Mouse (Mus musculus) layer of hippocampus, postnatal 10 days (tissue): ENCODE data around the gene Sebox. TPM values are rescaled to one million over a fixed set of nuclear protein-coding genes. Genes with fewer than 3 reads are reported as not detected.

Experiments
- DNase-seq, 2 experiments: peaks; one replicate each; pipeline ENCODE4 v3.0.0; 2021; ENCODE audit warnings: low spot score in 2 of 2
- total RNA-seq, 2 experiments: library from RNA; stranded (reverse); gene quantifications; 2 replicates each; pipeline ENCODE4 v1.2.3; 2021

Gene Sebox
- total RNA-seq, 2 experiments from 2014 or later, result 2.4 to 3.1 TPM

DNA sequence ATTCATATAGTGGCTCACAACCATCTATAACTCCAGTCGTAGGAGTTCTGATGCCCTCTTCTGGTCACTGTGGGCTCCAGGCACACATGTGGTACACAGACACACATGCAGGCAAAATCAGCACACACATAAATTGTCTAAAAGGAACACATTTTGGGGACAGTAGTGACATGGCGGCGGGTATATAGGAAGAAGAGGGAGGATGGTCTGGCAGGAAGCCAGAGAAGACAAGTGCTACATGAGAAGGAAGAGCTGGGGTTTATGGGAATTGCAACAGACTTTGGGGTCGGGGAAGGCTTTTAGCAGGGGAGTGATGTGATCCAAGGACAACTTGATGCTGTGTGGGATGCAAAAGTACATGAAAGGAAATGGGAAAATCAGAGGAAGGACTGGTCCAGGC is 31.3 kb downstream of the Sebox start:
- DNase-seq, result no peak

DNA sequence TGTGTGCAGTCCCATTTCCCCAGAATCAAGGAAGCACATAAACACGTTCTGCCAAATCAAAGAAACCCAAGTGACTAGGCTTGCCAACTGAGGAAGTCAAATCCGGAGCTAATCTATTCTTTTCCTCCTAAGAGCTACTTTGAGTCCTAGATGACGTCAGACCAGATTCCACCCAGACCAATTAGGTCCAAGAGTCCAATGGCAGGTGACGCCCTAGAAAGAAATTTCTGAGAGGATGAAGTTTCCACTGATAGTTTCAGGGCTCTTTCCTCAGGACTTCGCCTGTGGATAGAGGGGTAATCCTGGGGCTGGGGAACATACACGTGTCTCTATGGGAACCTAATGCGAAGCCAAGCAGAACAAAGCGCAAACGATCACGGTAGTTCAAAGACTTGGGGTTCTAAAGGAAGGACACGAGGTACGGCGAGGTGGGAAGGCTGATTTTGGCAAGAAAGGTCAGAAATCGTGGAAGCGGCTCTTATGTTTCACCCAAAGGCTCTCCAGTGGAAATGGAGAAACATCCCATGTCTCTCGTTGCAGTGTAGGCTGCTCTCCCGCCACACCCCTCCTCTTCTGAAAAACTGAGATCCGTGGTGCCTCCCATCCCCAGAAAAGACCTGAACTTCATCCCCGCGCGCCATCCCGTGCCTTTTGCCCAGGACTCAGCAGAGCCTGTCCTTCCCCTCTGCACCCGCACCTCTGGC is 32.3 kb downstream of the Sebox start:
- DNase-seq, result no peak

DNA sequence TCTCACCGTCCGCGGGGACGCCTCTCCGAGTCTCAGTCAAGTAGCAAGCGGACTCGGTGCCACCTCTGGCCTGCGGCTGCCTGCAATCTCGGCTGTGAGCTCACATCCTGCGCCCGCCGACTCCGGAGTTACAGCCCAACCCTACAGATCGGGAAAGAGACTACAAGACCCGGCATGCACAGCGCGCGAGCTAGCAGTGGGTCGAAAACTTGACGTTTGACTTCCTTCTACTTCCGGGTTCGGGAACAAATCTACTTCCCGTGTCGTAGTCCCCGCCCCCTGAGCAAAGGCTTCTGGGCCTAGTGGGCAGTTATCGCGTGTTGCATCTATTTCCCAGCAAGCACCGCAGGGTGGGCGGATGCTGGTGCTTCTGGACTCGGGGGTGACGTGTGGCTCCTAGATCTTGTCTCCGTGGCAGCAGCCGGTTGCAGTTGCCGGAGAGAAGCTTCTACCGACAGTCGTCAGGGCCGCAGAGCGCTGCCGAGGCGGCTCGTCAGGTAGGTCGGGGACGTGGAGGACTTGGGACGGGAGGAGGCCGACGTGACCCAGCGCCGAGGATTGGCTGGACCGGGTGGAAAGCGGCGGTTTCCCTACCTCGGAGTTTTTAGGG is 32.9 kb downstream of the Sebox start, which contains the start of the genes Tnfaip1 and Ift20:
Gene Tnfaip1 (minus strand): TSS at position 253 of the 610 bp plus-strand sequence.
Gene Ift20 (plus strand): TSS at position 282 of the 610 bp plus-strand sequence.
- peak; percentile 95 to 96 for DNase-seq

DNA sequence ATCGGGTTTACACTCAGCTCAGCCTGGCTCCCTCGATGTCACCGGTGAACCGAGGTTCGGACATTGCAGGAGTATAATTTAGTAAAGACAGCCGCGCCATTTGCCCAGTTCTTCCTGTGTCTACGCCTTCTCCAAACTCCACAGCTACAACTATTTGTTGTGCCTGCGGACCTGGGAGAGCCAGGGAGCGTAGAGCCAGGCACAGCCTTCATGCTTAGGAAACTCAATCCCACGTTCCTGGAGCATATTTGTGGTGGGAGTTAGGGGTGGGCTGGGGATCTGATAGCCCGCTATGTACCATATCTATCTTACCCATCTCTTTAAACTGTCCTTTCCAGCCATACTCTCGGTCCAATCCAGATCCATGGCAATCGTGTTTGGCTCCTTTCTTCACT is 33.4 kb downstream of the Sebox start:
- no peak for DNase-seq

DNA sequence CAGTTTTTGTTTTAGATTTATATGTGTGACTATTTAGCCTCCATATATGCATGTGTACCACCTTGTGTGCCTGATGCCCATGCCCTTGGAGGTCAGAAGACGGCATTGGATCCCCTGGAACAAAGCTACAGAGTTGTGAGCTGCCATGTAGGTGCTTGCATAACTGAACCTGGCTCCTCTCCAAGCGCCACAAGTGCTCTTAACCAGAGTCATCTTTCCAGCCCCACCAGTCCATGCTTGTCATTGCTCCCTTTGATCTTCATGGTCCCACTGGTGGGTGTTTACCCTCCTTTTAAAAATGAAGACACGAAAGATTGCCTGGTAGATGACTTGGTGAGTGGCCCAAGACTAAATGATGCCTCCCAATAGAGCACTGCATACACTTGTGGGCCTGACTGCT is 37.1 kb downstream of the Sebox start:
- no peak for DNase-seq

DNA sequence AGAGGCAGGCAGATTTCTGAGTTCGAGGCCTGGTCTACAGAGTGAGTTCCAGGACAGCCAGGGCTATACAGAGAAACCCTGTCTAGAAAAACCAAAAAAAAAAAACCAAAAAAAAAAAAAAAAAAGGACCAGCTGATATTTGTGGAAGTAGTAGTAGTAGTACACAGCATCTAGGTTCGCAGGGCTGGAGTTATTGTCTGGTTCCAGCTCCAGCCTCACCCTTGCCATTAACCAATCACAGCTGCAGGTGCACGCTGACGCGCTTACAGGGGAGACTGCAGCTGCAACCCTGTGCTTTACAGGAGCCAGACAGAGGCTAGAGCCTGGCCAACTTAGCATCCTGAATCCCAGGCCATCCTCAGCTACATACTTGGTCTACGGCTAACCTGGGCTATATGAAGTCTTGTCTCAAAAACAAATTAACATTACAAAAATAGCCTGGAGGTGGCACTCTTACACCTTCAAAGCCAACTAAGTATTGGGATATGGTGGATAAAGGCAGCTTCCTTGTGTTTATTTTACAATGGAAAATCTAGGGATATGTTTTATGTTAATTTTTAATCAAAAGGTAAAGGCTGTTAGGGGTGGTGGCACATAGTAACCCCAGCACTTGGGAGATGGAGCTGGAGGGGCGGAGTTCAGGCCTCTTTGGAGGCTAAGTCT is 41.3 kb downstream of the Sebox start:
- DNase-seq, result no peak

DNA sequence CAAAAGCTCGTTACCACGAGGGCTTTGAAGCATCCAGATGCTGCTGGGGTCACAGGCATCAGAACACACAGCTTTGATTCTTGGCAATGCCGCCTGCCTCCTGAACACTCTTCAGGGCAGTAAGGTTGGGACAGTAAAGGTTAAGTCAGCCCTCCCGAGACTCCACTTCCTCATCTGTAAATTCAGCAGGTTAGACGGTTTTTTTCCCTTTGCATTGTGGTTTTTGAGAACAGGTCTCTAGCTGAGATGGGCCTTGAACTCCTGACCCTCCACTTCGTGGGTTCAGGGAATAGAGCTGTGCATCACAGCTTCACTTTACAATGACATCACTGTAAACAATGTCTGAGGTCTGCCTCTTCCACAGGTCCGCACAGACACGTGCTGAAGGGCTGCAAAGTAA is 41.9 kb downstream of the Sebox start:
- no peak for DNase-seq

DNA sequence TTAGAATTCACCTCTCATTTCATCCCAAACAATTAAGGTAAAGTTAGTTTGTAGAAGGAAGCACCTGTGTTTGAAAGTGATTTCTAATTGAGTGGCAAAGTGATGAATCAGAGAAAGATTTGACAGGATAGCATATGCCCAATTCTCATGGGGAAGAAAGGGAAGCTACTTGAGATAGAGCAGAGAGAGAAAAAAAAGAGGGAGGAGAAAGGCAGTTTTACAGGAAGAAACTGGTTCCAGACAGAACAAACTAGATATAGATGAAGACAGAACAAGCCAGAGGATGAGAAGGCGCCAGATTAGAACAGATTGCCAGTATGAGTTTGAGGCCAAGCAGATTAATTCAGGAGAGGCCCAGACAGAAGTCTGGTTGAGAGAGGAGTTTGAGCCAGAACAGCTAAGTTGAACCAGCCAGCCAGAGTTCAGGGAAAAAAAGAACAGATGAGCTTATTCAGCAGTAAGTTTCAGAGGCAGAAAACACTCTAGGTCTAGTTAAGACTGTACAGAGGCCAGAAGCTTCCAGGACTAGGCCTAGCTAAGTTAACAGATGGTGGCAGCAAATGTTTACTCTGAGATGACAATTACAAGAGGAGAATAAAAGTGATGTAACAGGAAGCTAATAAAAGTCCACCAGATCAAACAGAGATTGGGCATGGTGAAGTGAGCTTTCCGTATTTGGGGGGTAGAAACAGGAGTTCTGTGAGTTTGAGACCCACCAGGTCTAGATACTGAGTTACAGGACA is 44.6 kb downstream of the Sebox start:
- DNase-seq, result no peak

DNA sequence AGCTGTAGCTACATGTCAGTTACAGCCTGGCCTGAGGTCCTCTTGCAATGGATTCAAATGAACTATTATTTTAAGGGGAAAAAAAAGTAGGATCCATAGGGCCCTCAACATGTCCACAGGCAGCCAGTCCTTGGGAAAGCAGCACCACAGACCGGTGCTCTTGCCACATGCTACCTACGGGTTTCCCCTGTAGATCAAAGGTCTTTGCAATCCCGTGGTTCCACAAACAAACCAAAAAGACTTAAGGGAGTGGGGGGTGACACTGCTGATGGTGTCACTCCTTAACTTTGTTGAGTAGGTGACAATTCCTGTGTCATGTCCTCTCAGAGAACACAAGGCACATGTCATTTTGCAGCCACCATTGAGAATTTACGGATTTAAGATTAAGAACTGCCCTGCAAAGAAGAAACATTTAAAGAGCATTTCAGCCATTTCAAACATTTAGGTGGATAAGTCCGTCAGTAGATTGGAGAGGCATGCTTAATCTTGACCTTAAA is 46.3 kb downstream of the Sebox start:
- DNase-seq, result no peak

DNA sequence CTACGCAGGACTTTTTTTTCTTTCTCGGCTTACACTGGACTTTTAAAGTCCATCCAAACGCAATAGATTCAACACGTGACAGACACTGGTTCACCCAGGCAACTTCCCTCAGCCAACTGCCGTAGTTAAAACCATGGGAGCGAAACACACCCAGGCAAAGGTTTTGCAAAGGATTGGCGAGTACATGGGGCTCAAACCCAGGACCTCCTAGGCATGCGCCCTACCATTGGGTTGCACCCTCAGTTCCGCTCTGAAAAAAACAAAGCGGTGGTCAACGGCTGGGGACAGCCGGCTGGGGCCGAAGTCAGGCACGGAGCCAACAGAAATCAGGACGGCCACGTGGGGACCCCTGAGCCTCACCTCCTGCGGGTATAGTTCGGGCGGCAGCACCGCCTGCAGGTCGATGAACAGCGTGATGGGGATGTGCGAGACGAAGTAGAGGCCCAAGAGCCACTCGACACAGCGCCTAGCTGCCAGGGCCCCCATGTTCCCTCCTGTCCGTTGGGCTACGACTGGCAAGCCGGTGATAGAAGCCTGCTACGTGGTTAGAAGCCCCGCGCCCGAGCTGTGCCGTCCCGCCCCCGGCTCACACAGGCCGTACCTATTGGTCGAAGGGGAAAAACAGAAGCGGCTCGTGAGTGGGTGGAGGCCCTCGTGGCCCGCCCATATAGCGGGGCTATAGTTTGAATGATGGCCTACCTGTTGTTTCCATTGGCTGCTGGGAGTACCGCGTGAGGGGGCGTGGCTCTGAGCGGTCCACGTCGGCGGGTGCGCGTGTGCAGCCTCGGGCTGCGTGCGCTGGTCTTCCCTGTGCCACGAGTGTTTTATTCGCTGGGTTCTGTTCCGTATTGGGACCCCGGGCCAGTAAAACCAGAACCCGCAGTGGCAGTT is 47.2 kb downstream of the Sebox start, which contains the start of gene Tmem97:
Gene Tmem97 (minus strand): TSS at position 610 of the 891 bp plus-strand sequence.
- DNase-seq, result peak; percentile 90 to 93

DNA sequence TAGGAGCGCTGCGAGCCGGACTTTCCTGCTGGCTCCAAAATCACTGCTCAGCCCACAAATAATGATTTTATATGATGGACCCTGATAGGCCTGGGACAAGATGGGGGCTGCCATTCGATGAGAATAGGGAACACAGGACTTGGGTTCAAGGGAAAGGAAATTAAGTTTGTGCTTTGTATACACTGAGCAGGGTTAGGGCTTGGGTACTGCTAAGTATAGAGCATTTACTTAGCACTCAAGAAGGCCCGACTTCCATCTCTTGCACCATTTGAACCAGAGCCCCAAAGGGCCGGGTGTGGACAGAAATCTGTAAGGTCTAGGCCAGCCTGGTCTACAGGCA is 47.8 kb downstream of the Sebox start:
- DNase-seq, result no peak

Other genes with a start within 250 kb of the Sebox start
- gene 2610507B11Rik, start 241.7 kb upstream of the Sebox start, total RNA-seq, result 100 to 1,000 TPM; 174 to 188 TPM
- 1 to 10 TPM in 1 of 2 experiments, under 1 TPM in 1; 0.47 to 1.8 TPM for gene BC030499, start 212.6 kb upstream of the Sebox start, total RNA-seq
- gene Spag5, start 201.9 kb upstream of the Sebox start, total RNA-seq, result 1 to 10 TPM; 6.5 to 7.1 TPM
- gene Aldoc, start 180.5 kb upstream of the Sebox start, total RNA-seq, result 100 to 1,000 TPM; 396 to 461 TPM
- 10 to 100 TPM; 75.0 to 75.9 TPM for gene Pigs, start 175.0 kb upstream of the Sebox start, total RNA-seq
- gene Unc119, start 160.0 kb upstream of the Sebox start, total RNA-seq, result 10 to 100 TPM; 37.6 to 39.0 TPM
- not detected for gene Foxn1, start 116.9 kb upstream of the Sebox start, total RNA-seq
- gene Slc13a2, start 81.2 kb upstream of the Sebox start, total RNA-seq, result not detected
- gene Slc46a1, start 37.8 kb upstream of the Sebox start, total RNA-seq, result 10 to 100 TPM; 10.7 to 13.0 TPM
- 10 to 100 TPM; 55.9 to 59.0 TPM for gene Sarm1, start 5.7 kb upstream of the Sebox start, total RNA-seq
- gene Vtn, start 4.4 kb upstream of the Sebox start, total RNA-seq, result 10 to 100 TPM; 65.7 to 66.3 TPM
- gene Tmem199, start 8.7 kb downstream of the Sebox start, total RNA-seq, result 10 to 100 TPM; 34.2 to 40.6 TPM
- 100 to 1,000 TPM; 116 to 126 TPM for gene Poldip2, start 8.7 kb downstream of the Sebox start, total RNA-seq
- gene Tnfaip1, start 32.9 kb downstream of the Sebox start, total RNA-seq, result 10 to 100 TPM; 46.3 to 47.5 TPM
- gene Ift20, start 32.9 kb downstream of the Sebox start, total RNA-seq, result 10 to 100 TPM; 74.0 to 76.6 TPM
- 10 to 100 TPM; 21.7 to 22.8 TPM for gene Tmem97, start 47.3 kb downstream of the Sebox start, total RNA-seq
- 10 to 100 TPM; 36.9 to 41.9 TPM for gene Nlk, start 193.9 kb downstream of the Sebox start, total RNA-seq
- 10 to 100 TPM; 16.2 to 19.4 TPM for gene Ccnq, start 248.3 kb downstream of the Sebox start, total RNA-seq